Mouse (Mus musculus) lung, embryonic 16.5 days (tissue): ENCODE results near the gene Stx18. TPM values are rescaled to one million over a fixed set of nuclear protein-coding genes. Genes with fewer than 3 reads are reported as not detected.
A peak's percentile ranks its signal among the peaks of the same experiment; 100 is the strongest.

Source experiments
- ATAC-seq: fragments of 200-750 bp; cut with Nextera tagmentation; 2 replicates; pipeline ENCODE4 v1.8.0; 2017; ENCODE audit warnings: low read depth, mild to moderate bottlenecking, moderate library complexity
- H3K27ac ChIP-seq: fragments of 300-500 bp; sonication (generic); 2 replicates; pipeline ENCODE4 v1.5.1; 2014; ENCODE audit warnings: mild to moderate bottlenecking, control low read depth, low read length
- H3K27me3 ChIP-seq: fragments of 300-500 bp; sonication (generic); 2 replicates; pipeline ENCODE4 v1.6.1; 2014; ENCODE audit warnings: low read depth, low read length, mixed read lengths; ENCODE audit not compliant: control insufficient read depth, insufficient read depth
- H3K36me3 ChIP-seq: fragments of 300-500 bp; sonication (generic); 2 replicates; pipeline ENCODE4 v1.6.1; 2014; ENCODE audit warnings: low read length; ENCODE audit not compliant: control insufficient read depth, insufficient read depth
- H3K4me1 ChIP-seq: fragments of 300-500 bp; sonication (generic); replicated peaks from 2 replicates; pipeline ENCODE4 v1.6.1; 2014; ENCODE audit warnings: low read length, mixed read lengths; ENCODE audit not compliant: control insufficient read depth, insufficient read depth
- H3K4me2 ChIP-seq: fragments of 300-500 bp; sonication (generic); 2 replicates; pipeline ENCODE4 v1.6.1; 2014; ENCODE audit warnings: low read depth, low read length, control low read depth
- H3K4me3 ChIP-seq: fragments of 300-500 bp; sonication (generic); 2 replicates; pipeline ENCODE4 v1.5.1; 2014; ENCODE audit warnings: mild to moderate bottlenecking, low read length, control low read depth
- H3K9ac ChIP-seq: fragments of 300-500 bp; sonication (generic); 2 replicates; pipeline ENCODE4 v1.6.1; 2014; ENCODE audit warnings: low read length, control low read depth
- H3K9me3 ChIP-seq: fragments of 300-500 bp; sonication (generic); 2 replicates; pipeline ENCODE4 v1.6.1; 2016; ENCODE audit warnings: low read length; ENCODE audit not compliant: control insufficient read depth
- WGBS: fragments of 180-500 bp; shearing (Covaris S2); extraction: QIAGEN DNeasy Blood & Tissue Kit; methylation state at CpG from one replicate; pipeline ENCODE4 v1.1.7; 2014; 5-methylcytosine and 5-hydroxymethylcytosine counted together
- polyA plus RNA-seq: library from polyadenylated mRNA; unstranded; fragments of >200 nt; fragmentation: Nextera tagmentation; extraction: Ambion mirVana; gene quantifications from 2 replicates; pipeline ENCODE4 v1.2.1, GENCODE M21; 2015

The Stx18 gene
- polyA plus RNA-seq, 1 experiment from 2014 or later = 40.4 TPM

GRCm38 (mm10) chr5:38137163-38137562, 98.6 kb downstream of the Stx18 start:
- H3K9me3 ChIP-seq = no peaks in the 10 kb centered on the region
- peaks cover 6% of the 10 kb centered on the region; the same call in 1 of the 2 replicates for H3K36me3 ChIP-seq
- H3K4me2 ChIP-seq = no peak overlapping the region
- H3K9ac ChIP-seq = no peak overlapping the region
- no peaks in the 10 kb centered on the region for H3K27me3 ChIP-seq
- H3K4me1 ChIP-seq = no peaks in the 10 kb centered on the region
- ATAC-seq = 0 out of 2 replicates have a peak, but pooled peaks have one; percentile 26
- H3K27ac ChIP-seq = no peak overlapping the region
- H3K4me3 ChIP-seq = no peak overlapping the region
- WGBS = 69% methylated on average over 9 of the region's 9 CpGs

- H3K27me3 ChIP-seq = no peaks in the 10 kb centered on the region
- no peaks in the 10 kb centered on the region for H3K4me1 ChIP-seq
- H3K36me3 ChIP-seq = peaks cover 4% of the 10 kb centered on the region; the same call in 1 of the 2 replicates
- no peak overlapping the region for H3K9ac ChIP-seq
- no peak overlapping the region for H3K4me3 ChIP-seq
- H3K4me2 ChIP-seq = no peak overlapping the region
- H3K9me3 ChIP-seq = no peaks in the 10 kb centered on the region
- ATAC-seq = no peak
- 71% methylated on average over 6 of the region's 6 CpGs for WGBS
- H3K27ac ChIP-seq = no peak overlapping the region
Observed at GRCm38 (mm10) chr5:38140893-38141292, 102.4 kb downstream of the Stx18 start.

GRCm38 (mm10) chr5:38146524-38146923, 108.0 kb downstream of the Stx18 start:
- peak; percentile 68 for ATAC-seq
- Histone ChIP-seq H3K4me3 (no peak overlapping the region), H3K4me1 (no peaks in the 10 kb centered on the region), H3K4me2 (no peak overlapping the region), H3K36me3 (peaks cover 10% of the 10 kb centered on the region), H3K27me3 (no peaks in the 10 kb centered on the region), H3K27ac (no peak overlapping the region), H3K9me3 (0 out of 2 replicates have a peak, but pooled peaks cover 2% of the 10 kb centered on the region), H3K9ac (no peak overlapping the region)
- whole genome bisulfite sequencing = 78% methylated on average over 6 of the region's 6 CpGs

- Histone ChIP-seq H3K9me3 (0 out of 2 replicates have a peak, but pooled peaks cover 2% of the 10 kb centered on the region), H3K4me1 (no peaks in the 10 kb centered on the region), H3K4me3 (no peak overlapping the region), H3K27ac (no peak overlapping the region), H3K27me3 (no peaks in the 10 kb centered on the region), H3K9ac (no peak overlapping the region), H3K4me2 (no peak overlapping the region), H3K36me3 (peaks cover 12% of the 10 kb centered on the region)
- WGBS = 55% methylated on average over 3 of the region's 3 CpGs
- ATAC-seq = no peak
Observed at GRCm38 (mm10) chr5:38151264-38151663, 112.7 kb downstream of the Stx18 start.

- ATAC-seq = no peak
Observed at GRCm38 (mm10) chr5:38152201-38153108, 113.9 kb downstream of the Stx18 start.

GRCm38 (mm10) chr5:38153636-38154035, 115.1 kb downstream of the Stx18 start:
- Histone ChIP-seq H3K4me2 (no peak overlapping the region), H3K9me3 (0 out of 2 replicates have a peak, but pooled peaks cover 2% of the 10 kb centered on the region), H3K27ac (no peak overlapping the region), H3K9ac (no peak overlapping the region), H3K4me1 (no peaks in the 10 kb centered on the region; the same call in 1 of the 2 replicates), H3K4me3 (no peak overlapping the region), H3K27me3 (no peaks in the 10 kb centered on the region), H3K36me3 (peaks cover 12% of the 10 kb centered on the region)
- WGBS = 87% methylated on average over 5 of the region's 5 CpGs
- no peak for ATAC-seq

More at GRCm38 (mm10) chr5:38152201-38153108, 113.9 kb downstream of the Stx18 start:
- no peak overlapping the region for H3K4me3 ChIP-seq
- no peaks in the 10 kb centered on the region for H3K4me1 ChIP-seq
- no peak overlapping the region for H3K27ac ChIP-seq
- H3K27me3 ChIP-seq = no peaks in the 10 kb centered on the region
- H3K9me3 ChIP-seq = 0 out of 2 replicates have a peak, but pooled peaks cover 2% of the 10 kb centered on the region
- peaks cover 12% of the 10 kb centered on the region for H3K36me3 ChIP-seq
- no peak overlapping the region for H3K9ac ChIP-seq
- WGBS = 74% methylated on average over 10 of the region's 10 CpGs
- H3K4me2 ChIP-seq = no peak overlapping the region

- Histone ChIP-seq H3K4me1 (no peaks in the 10 kb centered on the region; the same call in 1 of the 2 replicates), H3K27ac (no peak overlapping the region), H3K9me3 (no peaks in the 10 kb centered on the region), H3K36me3 (0 out of 2 replicates have a peak, but pooled peaks cover 2% of the 10 kb centered on the region), H3K27me3 (peaks cover 12% of the 10 kb centered on the region), H3K4me2 (no peak overlapping the region), H3K9ac (no peak overlapping the region), H3K4me3 (no peak overlapping the region)
- WGBS = 59% methylated on average over 9 of the region's 9 CpGs
- no peak for ATAC-seq
Observed at GRCm38 (mm10) chr5:38157481-38158020, 119.0 kb downstream of the Stx18 start.

GRCm38 (mm10) chr5:38158501-38158946, 120.0 kb downstream of the Stx18 start:
- Histone ChIP-seq H3K4me1 (no peaks in the 10 kb centered on the region; the same call in 1 of the 2 replicates), H3K36me3 (0 out of 2 replicates have a peak, but pooled peaks cover 2% of the 10 kb centered on the region), H3K27me3 (peaks cover 12% of the 10 kb centered on the region), H3K4me3 (peak overlapping the region; percentile 66), H3K27ac (no peak overlapping the region), H3K9ac (peak overlapping the region; percentile 71), H3K4me2 (peak overlapping the region; percentile 79), H3K9me3 (no peaks in the 10 kb centered on the region)
- WGBS = 4% methylated on average over 17 of the region's 17 CpGs
- ATAC-seq = no peak
